12 mouse cellular contexts compared by ENCODE assay signal in genomic region chr1:127830215-127830921, GRCm38 (mm10). TPM values are rescaled to one million over a fixed set of nuclear protein-coding genes. Genes with fewer than 3 reads are reported as not detected.
DNase-seq lines count a peak whose midpoint lies in the region; ATAC-seq lines count a peak whose summit lies in the region.
"Had no signal": no experiment of that assay in that cellular context is flagged by ENCODE, and none has a peak within 500 bp of the region (broad histone marks: within the 10 kb centered on the region; RNA-seq: fewer than 3 reads in every experiment).

No protein-coding gene starts in this region.

- ATAC-seq in hematopoietic stem cell, adult 5-6 weeks (replicated peaks in 1 of 2; ENCODE audit: insufficient read depth in 1 of 2, low FRiP score in 2 of 2, low TSS enrichment in 1 of 2, low read depth in 1 of 2, poor library complexity in 2 of 2, severe bottlenecking in 2 of 2), result peak; percentile 95 to 98
- ATAC-seq in neutrophil, adult 5-6 weeks (ENCODE audit: extremely low read depth, insufficient number of reproducible peaks, low FRiP score, poor library complexity, severe bottlenecking), result peak; percentile 41; the same call in 1 of the 2 replicates

- peak; percentile 14 to 33 for DNase-seq in spleen, postnatal 36 days (ENCODE audit: low spot score in 2 of 2)
- DNase-seq in spleen, postnatal 14 days (ENCODE audit: low spot score in 2 of 2), result no peak
- DNase-seq in ovary, adult 18-20 months (ENCODE audit: low spot score), result no peak
- no peak for DNase-seq in cerebellum, adult 11 months
- DNase-seq in adrenal gland, postnatal 10 days, result no peak
- DNase-seq: adrenal gland, adult 2 months; cerebellum, adult 9-10 months; gastrocnemius, postnatal 25 days; kidney, postnatal 10 days; left cerebral cortex, postnatal 4 days had no signal

RNA-seq across cellular contexts. Expression of gene Map3k19, which starts 24.5 kb away (rescaled TPM):
- 0.69 and 2.4 TPM in 2 replicates for total RNA-seq in hematopoietic stem cell, adult 5-6 weeks (2017)
- 13.1 and 14.1 TPM in 2 replicates for total RNA-seq in neutrophil, adult 5-6 weeks (2017)
- under 1 TPM; 0.09 to 0.12 TPM for total RNA-seq in adrenal gland, postnatal 10 days (2021)

RNA-seq across cellular contexts. Expression of gene Rab3gap1, which starts 38.2 kb away (rescaled TPM):
- 62.9 and 74.7 TPM in 2 replicates for total RNA-seq in hematopoietic stem cell, adult 5-6 weeks (2017)
- total RNA-seq in neutrophil, adult 5-6 weeks (2017), result 82.1 and 85.5 TPM in 2 replicates
- total RNA-seq in adrenal gland, postnatal 10 days (2021), result 10 to 100 TPM; 39.5 to 41.1 TPM

RNA-seq across cellular contexts. Expression of gene Ccnt2, which starts 56.4 kb away (rescaled TPM):
- 53.3 and 56.6 TPM in 2 replicates for total RNA-seq in hematopoietic stem cell, adult 5-6 weeks (2017)
- 106 and 123 TPM in 2 replicates for total RNA-seq in neutrophil, adult 5-6 weeks (2017)
- total RNA-seq in adrenal gland, postnatal 10 days (2021), result 10 to 100 TPM; 35.5 to 48.1 TPM

Comparison
In these comparisons a context has a peak if more than half of its experiments do, and no peak if none do; other contexts are left out.
1. DNase-seq: peak in spleen, postnatal 36 days (2 of 2); none in spleen, postnatal 14 days (0 of 2), ovary, adult 18-20 months (single experiment), cerebellum, adult 11 months (single experiment) and adrenal gland, postnatal 10 days (single experiment).